Mouse (Mus musculus) heart, postnatal 4 days (tissue): ENCODE measurements around the gene Bcl10. TPM values are rescaled to one million over a fixed set of nuclear protein-coding genes. Genes with fewer than 3 reads are reported as not detected.
"Not testable (repeated sequence)": the region's sequence is repeated elsewhere in the genome, so short reads cannot be mapped to it uniquely, and the experiment has no call there.

Experiments
- DNase-seq: peaks from one replicate; pipeline ENCODE4 v3.0.0; 2021
- total RNA-seq, 2 experiments: library from RNA; stranded (reverse); gene quantifications; 2 replicates each; pipeline ENCODE4 v1.2.3; 2021

Gene Bcl10
- total RNA-seq, 2 experiments from 2014 or later = 25.5 to 27.4 TPM

GRCm38 (mm10) chr3:145913942-145914341 lies 8.7 kb upstream of the Bcl10 start:
- DNase-seq = not testable (repeated sequence)

GRCm38 (mm10) chr3:145916374-145916773 lies 6.2 kb upstream of the Bcl10 start:
- no peak for DNase-seq

GRCm38 (mm10) chr3:145916826-145917225 lies 5.8 kb upstream of the Bcl10 start:
- no peak for DNase-seq

GRCm38 (mm10) chr3:145922971-145923370 lies 367 bp downstream of the Bcl10 start:
- DNase-seq = no peak

- DNase-seq = peak; percentile 99
Observed at GRCm38 (mm10) chr3:145923874-145924577, 1.4 kb downstream of the Bcl10 start.

GRCm38 (mm10) chr3:145924649-145925337 lies 2.2 kb downstream of the Bcl10 start:
- peak; percentile 60 for DNase-seq

GRCm38 (mm10) chr3:145925506-145925905 lies 2.9 kb downstream of the Bcl10 start:
- no peak for DNase-seq

GRCm38 (mm10) chr3:145929525-145930400 lies 7.2 kb downstream of the Bcl10 start:
- no peak for DNase-seq

GRCm38 (mm10) chr3:145933845-145934244 lies 11.2 kb downstream of the Bcl10 start:
- DNase-seq = no peak

- peak; percentile 96 for DNase-seq
Observed at GRCm38 (mm10) chr3:145937505-145938404, 15.2 kb downstream of the Bcl10 start, which contains the start of gene 2410004B18Rik. 2410004B18Rik (plus strand) TSS chr3:145938014.

GRCm38 (mm10) chr3:145938405-145939349 lies 16.1 kb downstream of the Bcl10 start:
- DNase-seq = peak; percentile 25

GRCm38 (mm10) chr3:145939402-145939801 lies 16.8 kb downstream of the Bcl10 start:
- no peak for DNase-seq

GRCm38 (mm10) chr3:145939971-145940370 lies 17.4 kb downstream of the Bcl10 start:
- no peak for DNase-seq

GRCm38 (mm10) chr3:145941971-145942370 lies 19.4 kb downstream of the Bcl10 start:
- peak; percentile 84 for DNase-seq

- no peak for DNase-seq
Observed at GRCm38 (mm10) chr3:145944348-145944747, 21.7 kb downstream of the Bcl10 start.

- DNase-seq = no peak
Observed at GRCm38 (mm10) chr3:145945904-145946303, 23.3 kb downstream of the Bcl10 start.

GRCm38 (mm10) chr3:145946654-145947053 lies 24.1 kb downstream of the Bcl10 start:
- DNase-seq = no peak

GRCm38 (mm10) chr3:145947539-145948204 lies 25.1 kb downstream of the Bcl10 start:
- DNase-seq = no peak

GRCm38 (mm10) chr3:145950034-145950814 lies 27.6 kb downstream of the Bcl10 start:
- peak; percentile 64 for DNase-seq
